Mouse (Mus musculus): ENCODE measurements around the gene Nptn.

Gene Nptn

DNA sequence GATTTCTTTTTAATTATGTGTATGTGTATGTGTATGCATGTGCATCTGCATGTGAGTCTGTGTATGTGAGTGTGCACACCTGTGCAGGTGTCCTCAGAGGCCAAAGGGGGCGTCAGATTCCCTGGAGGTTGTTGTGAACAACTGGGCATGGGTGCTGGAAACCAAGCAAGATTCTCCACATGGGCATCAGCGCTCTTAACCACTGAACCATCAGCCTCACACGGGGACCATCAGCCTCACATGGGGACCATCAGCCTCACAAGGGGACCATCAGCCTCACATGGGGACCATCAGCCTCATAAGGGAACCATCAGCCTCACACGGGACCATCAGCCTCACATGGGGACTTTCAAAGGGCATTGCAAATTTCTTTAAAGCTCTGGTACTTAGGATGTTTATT, 108.7 kb downstream of the Nptn start:
- DNase-seq (ENCODE audit: low spot score in 2 of 2) = no peak

GRCm38 (mm10) chr9:58691471-58691870, 109.4 kb downstream of the Nptn start:
- DNase-seq (ENCODE audit: low spot score in 2 of 2) = no peak

- DNase-seq (ENCODE audit: low spot score in 2 of 2) = peak in 1 of 2 experiments; percentile 1
Observed at GRCm38 (mm10) chr9:58698486-58698885, 116.4 kb downstream of the Nptn start.

- DNase-seq (ENCODE audit: low spot score in 2 of 2) = no peak
Observed at GRCm38 (mm10) chr9:58701751-58702150, 119.7 kb downstream of the Nptn start.

DNA sequence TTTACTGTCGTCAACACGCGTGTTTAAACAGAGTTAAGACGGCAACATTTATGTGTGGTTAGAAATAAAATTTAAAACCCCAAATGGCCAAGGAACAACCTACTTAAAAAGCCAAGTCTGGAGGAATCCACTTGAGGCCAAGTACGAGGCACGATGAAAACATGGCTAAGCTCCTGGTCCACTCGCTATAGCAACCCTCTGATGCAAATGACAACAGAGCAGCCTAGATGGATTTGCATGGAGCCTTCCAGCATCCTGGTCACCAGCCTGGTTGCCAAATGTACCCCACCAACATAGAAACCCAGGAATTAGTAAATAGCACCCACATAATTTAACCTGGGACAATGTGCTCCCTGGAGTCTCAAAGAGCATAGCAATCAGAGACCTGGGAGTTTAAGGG, 121.7 kb downstream of the Nptn start:
- no peak for DNase-seq (ENCODE audit: low spot score in 2 of 2)

GRCm38 (mm10) chr9:58706024-58706423, 124.0 kb downstream of the Nptn start:
- DNase-seq (ENCODE audit: low spot score in 2 of 2) = no peak
